Mouse (Mus musculus): Measurements from ENCODE around the gene Nphp1.

The Nphp1 gene

GRCm38 (mm10) chr2:127788440-127789116, at the start of gene Nphp1:
Gene Nphp1, minus strand, starts transcription at chr2:127788897.
- DNase-seq = peak; percentile 74

DNA sequence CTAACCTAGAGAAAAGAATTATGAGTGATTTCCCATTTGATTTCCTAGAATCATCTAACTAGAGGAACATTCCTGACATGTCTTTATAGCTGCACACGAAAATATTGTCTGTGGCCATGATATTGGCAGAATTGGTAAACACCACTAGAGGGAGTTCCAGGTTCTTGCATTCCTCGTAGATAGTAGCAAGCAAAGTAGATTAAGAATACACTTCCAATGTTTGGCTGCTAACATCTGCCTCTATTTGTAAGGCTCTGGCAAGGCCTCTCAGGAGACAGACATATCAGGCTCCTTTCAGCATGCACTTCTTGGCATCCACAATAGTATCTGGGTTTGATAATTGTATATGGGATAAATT, 44.1 kb upstream of the Nphp1 start:
- no peak for DNase-seq

DNA sequence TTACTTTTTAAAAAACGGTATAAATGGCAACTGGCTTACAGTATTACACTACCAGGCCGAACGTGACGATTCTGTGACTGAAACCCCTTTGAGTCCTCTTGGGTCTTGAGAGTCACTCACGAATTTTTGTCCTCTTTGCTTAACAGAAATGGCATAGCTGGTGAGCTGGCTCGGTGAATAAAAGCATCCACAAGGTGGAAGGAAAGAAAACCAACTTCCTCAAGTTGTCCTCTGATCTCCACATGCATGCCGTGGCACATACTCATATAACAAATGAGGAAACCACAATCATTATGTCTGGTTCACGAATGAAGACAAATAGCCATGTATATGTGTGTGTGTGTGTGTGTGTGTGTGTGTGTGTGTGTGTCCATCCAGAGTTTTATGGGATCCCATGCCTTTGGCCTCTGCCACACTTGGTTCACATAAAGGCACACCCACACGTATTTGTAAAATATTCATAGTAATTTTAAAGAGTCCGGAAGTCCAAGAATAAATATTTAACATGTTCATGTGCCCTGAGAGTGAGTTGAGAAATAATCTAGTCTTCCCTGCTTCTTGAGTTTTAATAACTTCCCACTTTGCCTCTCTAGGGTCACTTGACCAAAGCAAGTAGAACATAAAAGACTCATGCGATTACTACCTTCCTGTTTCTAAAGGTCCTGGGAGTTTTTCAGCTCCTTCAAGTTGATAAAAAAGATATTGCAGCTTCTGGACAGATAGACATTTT, 43.6 kb upstream of the Nphp1 start:
- no peak for DNase-seq

- DNase-seq = peak; percentile 90
These were observed 42.9 kb upstream of the Nphp1 start, which contains the start of gene Bub1 for GRCm38 (mm10) chr2:127831401-127832102. Gene Bub1, minus strand, starts transcription at chr2:127831865.

DNA sequence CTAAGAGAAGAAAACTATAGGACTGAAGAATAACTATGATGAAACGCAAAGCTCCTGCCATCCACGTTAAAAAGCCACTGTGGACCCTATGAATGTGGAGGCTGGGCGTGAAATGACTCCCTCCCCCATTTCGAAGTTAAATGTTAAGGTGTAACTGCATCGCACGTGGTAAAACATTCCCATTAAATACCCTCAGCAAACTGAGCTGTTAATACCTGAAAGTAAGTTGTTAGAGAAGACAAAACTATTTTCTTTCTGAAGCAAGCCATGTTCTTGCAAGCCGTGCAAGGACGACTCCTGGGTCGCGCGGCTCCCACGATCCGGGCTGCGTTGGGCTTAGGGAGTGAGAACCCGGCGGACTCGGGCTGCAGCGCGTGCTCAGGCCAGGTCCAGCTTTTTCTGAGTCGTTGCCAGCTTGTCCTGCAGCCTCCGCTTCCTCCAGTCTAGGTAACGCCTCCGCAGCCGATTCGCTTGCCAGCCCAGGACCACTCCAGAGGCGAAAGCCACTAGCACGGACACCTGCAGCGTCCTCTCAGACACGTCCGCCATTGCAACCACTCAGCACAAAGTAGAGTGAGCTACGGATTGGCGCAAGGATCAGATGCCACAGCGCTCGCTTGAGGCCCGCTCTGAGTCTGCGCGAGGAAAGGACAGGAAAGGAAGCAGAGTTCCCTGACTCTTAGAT, 3.4 kb upstream of the Nphp1 start, which contains the start of gene Mtln:
Gene Mtln, minus strand, starts transcription at position 570 of the 685 bp plus-strand sequence.
- DNase-seq = peak; percentile 87

GRCm38 (mm10) chr2:127789651-127790270, 1.1 kb upstream of the Nphp1 start:
- no peak for DNase-seq

DNA sequence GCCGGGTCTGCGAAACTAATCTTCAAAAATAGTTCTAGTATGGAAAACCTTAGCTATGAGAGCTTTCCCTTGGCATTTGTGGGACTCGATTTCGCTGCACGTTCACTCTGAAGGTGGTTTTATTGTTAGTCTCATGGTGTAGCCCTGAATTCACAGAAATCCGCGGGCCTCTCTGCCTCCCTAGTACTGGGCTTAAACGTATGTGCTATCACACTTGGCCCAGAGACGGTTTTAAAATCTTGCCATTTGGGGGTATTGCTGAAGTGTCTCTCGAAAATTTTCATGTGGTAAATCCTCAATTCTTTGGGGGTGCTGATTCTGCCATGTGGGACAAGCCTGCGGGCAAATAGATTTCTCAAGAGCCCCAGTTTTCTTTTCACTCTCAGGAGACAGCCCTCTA, 441 bp upstream of the Nphp1 start:
- no peak for DNase-seq

DNA sequence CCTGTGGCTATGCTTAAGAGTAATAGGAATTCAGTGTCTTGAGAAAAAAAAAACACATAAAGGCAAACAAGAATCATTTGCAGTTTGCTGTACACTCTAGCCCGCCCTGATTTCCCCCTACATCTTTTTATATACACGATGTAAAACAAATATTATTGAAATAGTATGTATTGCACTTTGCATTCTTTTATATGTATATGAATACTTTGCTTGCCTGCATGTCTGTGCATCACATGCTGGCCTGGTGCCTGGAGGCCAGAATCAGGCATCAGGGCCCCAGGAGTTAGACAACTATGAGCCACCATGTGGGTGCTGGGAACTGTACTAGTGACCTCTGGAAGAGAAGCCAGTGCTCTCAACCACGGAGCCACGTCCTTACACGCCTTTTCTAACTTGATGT, 1.5 kb downstream of the Nphp1 start:
- no peak for DNase-seq

DNA sequence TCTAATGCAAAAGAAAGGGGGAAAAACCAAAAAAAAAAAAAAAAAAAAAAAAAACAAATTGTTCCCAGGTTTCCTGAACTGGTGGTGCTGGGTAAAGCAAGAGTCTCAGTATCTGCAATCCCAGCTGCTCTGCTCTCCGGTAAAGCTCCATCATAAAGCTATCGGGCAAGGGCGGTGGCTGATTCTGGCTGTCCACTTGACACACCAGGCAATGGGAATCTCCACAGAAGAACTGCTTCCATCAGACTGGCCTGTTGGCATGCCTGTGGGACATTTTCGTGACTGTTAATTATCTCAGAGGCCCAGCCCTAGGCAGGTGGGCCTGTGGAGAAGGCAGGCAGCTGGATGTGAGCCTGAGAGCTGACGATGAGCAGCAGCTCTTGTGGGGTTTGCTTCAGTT, 10.2 kb downstream of the Nphp1 start:
- DNase-seq = no peak

- DNase-seq = no peak
These were observed 13.7 kb downstream of the Nphp1 start for GRCm38 (mm10) chr2:127775013-127775412.

DNA sequence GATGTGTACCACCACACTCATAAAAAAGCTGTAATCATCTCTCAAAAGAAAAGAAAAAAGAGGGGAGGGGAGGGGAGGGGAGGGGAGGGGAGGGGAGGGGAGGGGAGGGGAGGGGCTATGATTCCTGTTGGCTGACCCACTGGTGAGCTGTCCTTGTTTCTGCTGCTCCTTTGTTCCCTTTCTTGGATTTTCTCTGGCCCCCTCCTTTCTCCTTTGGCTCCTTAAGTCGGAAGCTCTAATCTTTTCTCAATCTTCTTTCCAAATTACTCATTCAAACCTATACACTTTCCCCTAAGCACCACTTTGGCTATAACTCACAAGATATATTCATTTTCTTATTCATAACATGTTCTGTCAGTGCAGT, 14.1 kb downstream of the Nphp1 start:
- no peak for DNase-seq

DNA sequence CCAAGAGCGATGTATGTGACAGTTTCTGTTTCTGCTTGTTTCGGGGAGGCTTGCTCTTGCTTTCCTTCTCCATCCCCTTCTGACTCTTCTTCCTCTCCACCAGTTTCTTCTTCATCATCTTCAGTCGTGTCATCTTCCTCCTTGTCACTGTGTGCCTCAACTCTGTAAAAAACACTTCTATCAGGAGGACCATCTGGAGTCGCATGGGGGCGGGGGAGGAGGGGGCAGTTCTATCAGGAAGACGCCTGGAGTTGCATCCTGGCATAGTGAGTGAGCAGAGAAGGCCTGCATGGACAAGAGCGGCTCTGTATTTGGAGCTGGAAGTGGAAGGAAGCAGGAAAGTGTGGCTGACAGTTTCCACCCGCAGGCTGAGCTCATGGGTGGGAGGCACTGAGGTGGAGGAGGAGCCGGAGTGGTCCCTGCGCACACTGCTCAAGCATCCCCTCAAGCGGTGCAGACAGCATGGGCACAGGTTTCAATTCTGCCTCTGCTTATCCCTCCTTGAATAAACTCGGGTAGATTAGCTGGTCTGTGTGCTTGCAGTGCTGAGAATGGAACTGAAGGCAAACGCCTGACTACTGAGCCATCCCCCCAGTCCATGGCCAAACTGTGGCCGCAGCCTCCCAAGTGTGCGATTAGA, 14.6 kb downstream of the Nphp1 start:
- DNase-seq = no peak

DNA sequence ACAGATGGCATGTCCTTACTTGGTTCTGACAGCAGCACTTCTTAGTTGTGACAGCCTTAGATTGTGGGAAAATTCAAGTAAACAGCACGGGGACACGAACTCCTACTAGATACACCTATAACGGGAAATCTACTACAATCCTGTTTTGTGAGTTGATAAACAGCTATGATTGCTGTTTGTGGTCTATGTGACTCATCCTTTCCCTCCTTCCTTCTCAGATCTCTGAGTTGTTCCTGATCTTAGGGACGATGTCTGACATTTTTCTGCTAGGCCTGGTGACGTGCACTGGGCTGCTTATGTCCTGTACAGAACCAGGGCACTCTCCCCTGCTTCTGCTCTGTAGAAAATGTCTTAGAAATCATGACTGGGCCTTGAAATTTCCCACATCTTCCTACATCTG, 27.1 kb downstream of the Nphp1 start:
- DNase-seq = no peak

GRCm38 (mm10) chr2:127760429-127761000, 28.2 kb downstream of the Nphp1 start:
- no peak for DNase-seq

DNA sequence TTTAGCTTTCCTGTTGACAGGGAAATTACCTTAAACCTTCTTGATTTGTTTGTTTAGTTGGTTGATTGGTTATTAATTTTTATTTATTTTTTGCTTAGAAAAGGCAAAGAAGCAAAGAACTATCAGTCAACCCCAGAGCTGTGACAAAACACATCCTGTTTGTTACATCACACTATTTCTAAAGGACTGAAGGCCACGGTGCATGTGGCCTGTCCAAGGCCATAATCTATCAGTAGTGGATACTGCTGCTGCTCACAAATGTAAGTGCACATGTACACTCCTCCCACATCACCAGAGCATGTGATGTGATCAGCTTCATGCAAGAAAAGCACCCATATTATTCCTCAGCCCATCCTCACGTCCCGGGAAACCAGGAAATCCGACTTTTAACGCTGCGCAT, 28.7 kb downstream of the Nphp1 start:
- no peak for DNase-seq

GRCm38 (mm10) chr2:127759157-127759880, 29.4 kb downstream of the Nphp1 start:
- no peak for DNase-seq

DNA sequence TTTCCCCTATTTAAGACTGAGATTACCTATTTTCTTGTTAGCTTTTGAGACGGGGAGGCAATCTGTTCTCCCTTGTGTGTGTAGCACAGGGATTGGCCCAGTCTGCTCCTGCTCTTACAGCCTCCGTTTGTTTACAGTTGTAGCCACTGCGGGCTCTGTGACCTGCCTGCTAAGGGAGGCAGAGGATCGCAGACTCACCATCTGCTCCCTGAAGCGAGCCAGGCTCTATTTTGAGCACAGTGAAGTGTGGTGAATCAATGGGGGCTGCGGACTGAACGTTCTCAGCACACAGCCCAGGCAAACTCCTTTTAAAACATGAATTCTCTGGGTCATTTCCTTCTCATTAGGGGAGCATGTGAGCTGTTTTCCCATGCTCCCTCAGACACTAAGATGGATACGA, 31.5 kb downstream of the Nphp1 start:
- peak; percentile 80 for DNase-seq

DNA sequence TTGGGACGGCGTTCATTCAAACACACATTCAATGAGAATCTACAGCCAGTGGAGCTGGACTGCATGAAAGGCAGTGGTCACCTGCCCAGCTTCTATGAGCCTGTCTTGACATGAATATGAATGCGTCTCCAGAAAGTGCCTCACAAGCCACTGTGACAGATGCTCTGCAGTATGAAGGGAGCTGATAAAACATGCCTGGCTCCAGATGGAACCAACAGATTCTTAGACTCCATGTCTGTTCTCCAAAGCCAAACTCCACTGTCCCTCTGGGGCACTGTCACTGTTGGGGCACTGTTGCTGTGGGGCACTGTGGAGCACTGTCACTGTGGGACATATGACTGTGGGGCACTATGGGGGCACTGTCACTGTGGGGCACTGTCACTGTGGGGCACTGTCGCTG, 34.6 kb downstream of the Nphp1 start:
- no peak for DNase-seq

GRCm38 (mm10) chr2:127751849-127752610, 36.7 kb downstream of the Nphp1 start:
- DNase-seq = no peak

DNA sequence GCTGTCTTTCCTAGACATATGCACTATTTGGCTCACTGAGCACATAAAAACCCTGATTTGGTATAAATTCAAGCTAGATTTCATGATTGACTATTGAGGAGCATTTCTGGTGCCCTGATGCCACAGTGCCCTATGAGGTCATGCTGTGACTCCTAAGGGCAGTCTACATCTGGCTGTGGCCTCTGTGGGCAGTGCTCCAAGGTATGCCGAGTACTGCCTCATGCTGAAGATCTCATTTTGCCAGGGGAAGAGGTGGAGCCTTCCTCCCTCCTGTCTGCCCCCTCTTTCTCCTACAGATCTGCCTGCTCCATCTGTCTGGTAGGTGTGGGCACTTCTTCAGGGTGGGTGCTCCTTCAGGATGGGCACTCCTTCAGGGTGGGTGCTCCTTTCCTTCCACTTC, 39.3 kb downstream of the Nphp1 start:
- no peak for DNase-seq

DNA sequence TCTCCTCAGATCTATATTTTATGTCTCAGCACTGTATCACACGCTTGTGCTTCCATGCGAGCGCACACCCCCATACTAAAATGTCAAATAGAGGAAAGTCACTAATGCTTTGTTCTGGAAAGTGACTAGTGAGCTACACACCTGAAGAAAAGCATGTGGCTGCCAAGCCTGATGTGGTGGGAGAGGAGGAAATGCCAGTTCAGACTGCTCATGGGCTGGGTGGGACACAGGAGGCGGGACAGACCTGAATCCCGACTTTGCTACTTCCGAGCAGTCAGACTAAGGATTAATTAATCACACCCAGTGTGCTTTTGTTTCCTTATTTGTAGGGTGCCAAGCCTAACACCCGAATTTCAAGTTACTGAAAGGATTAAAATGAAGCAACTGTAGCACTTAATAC, 40.4 kb downstream of the Nphp1 start:
- no peak for DNase-seq
